Mouse (Mus musculus) heart, embryonic 11.5 days (tissue): ENCODE data around the gene Rph3al. TPM values are rescaled to one million over a fixed set of nuclear protein-coding genes. Genes with fewer than 3 reads are reported as not detected.

ENCODE experiments used
- ATAC-seq: fragments of 200-750 bp; cut with Nextera tagmentation; replicated peaks from 2 replicates; pipeline ENCODE4 v1.8.0; 2017; ENCODE audit warnings: moderate library complexity; ENCODE audit not compliant: insufficient number of reproducible peaks, low FRiP score, low TSS enrichment
- H3K27ac ChIP-seq: fragments of 300-500 bp; sonication (generic); 2 replicates; pipeline ENCODE4 v1.5.1; 2014; ENCODE audit warnings: mild to moderate bottlenecking, low read depth, low read length
- H3K27me3 ChIP-seq: fragments of 300-500 bp; sonication (generic); 2 replicates; pipeline ENCODE4 v1.6.1; 2014; ENCODE audit warnings: mild to moderate bottlenecking, low read length, mixed read lengths; ENCODE audit not compliant: control insufficient read depth, insufficient read depth
- H3K36me3 ChIP-seq: fragments of 300-500 bp; sonication (generic); 2 replicates; pipeline ENCODE4 v1.6.1; 2014; ENCODE audit warnings: mild to moderate bottlenecking, low read length, moderate library complexity, mixed read lengths; ENCODE audit not compliant: control insufficient read depth, insufficient read depth
- H3K4me1 ChIP-seq: fragments of 300-500 bp; sonication (generic); 2 replicates; pipeline ENCODE4 v1.6.1; 2014; ENCODE audit warnings: low read length; ENCODE audit not compliant: control insufficient read depth, insufficient read depth
- H3K4me2 ChIP-seq: fragments of 300-500 bp; sonication (generic); 2 replicates; pipeline ENCODE4 v1.6.1; 2014; ENCODE audit warnings: mild to moderate bottlenecking, moderate library complexity
- H3K4me3 ChIP-seq: fragments of 300-500 bp; sonication (generic); 2 replicates; pipeline ENCODE4 v1.5.1; 2014; ENCODE audit warnings: low read depth, low read length
- H3K9ac ChIP-seq: fragments of 300-500 bp; sonication (generic); 2 replicates; pipeline ENCODE4 v1.6.1; 2014; ENCODE audit warnings: mild to moderate bottlenecking, low read depth, low read length, moderate library complexity
- H3K9me3 ChIP-seq: fragments of 300-500 bp; sonication (generic); replicated peaks from 2 replicates; pipeline ENCODE4 v1.6.1; 2016; ENCODE audit warnings: low read length; ENCODE audit not compliant: control insufficient read depth
- WGBS: fragments of 180-500 bp; shearing (Covaris S2); extraction: QIAGEN DNeasy Blood & Tissue Kit; methylation state at CpG from one replicate; pipeline ENCODE4 v1.1.7; 2014; ENCODE audit not compliant: insufficient replicate concordance; 5-methylcytosine and 5-hydroxymethylcytosine counted together
- polyA plus RNA-seq: library from polyadenylated mRNA; unstranded; fragments of >200 nt; fragmentation: Nextera tagmentation; extraction: Ambion mirVana; gene quantifications from 2 replicates; pipeline ENCODE4 v1.2.1, GENCODE M21; 2014

Gene Rph3al
- polyA plus RNA-seq, 1 experiment from 2014 or later = 4.1 TPM

DNA sequence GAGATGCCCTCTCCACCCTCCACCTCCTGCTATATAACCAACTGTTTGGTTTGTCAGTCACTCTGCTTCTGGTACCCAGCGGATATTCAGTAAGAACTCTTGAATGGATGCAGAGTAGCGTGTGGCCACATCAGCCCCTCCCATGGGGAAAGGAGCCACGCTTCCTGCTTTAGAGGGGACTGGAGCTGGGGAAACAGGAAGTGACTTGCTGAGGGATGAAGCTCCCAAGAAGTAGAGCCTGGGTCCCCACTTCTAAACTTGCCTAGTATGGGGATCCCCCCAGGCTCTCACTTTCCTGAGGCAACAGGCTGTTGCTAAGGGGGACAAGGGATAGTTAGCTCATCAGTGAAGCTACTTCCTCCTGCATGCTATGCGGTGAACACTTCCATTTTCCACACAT lies 30.8 kb downstream of the Rph3al start:
- no peak for ATAC-seq
- Histone ChIP-seq H3K27me3 (peaks cover 4% of the 10 kb centered on the region; the same call in 1 of the 2 replicates), H3K4me2 (no peak overlapping the region), H3K27ac (no peak overlapping the region), H3K4me3 (no peak overlapping the region), H3K9ac (no peak overlapping the region), H3K4me1 (peaks cover 6% of the 10 kb centered on the region; the same call in 1 of the 2 replicates), H3K36me3 (no peaks in the 10 kb centered on the region), H3K9me3 (peaks cover 6% of the 10 kb centered on the region)
- 64% methylated on average over 4 of the region's 4 CpGs for WGBS

DNA sequence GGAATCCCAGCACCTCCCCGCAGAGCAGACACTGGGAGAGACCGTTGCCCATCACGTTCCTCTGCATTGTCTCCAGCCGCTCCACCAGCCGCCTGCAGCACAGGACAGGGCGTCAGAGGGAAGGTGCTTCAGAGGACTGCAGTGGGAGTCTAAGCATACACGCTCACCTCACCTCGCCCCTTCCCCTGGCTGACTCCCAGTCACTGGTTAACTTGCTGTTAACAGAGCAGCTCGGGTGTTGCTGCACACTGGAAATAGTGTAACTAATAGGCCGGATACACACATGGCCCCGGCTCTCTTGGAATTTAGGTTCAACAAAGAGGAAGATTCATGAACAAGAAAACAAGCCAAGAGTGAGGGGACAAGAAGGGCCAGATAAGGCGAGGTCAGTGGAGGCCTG lies 31.7 kb downstream of the Rph3al start:
- Histone ChIP-seq H3K27ac (no peak overlapping the region), H3K4me1 (peaks cover 6% of the 10 kb centered on the region; the same call in 1 of the 2 replicates), H3K4me2 (no peak overlapping the region), H3K9me3 (peaks cover 2% of the 10 kb centered on the region), H3K27me3 (peaks cover 4% of the 10 kb centered on the region; the same call in 1 of the 2 replicates), H3K9ac (no peak overlapping the region), H3K36me3 (no peaks in the 10 kb centered on the region), H3K4me3 (no peak overlapping the region)
- no peak for ATAC-seq
- WGBS = 49% methylated on average over 12 of the region's 12 CpGs

DNA sequence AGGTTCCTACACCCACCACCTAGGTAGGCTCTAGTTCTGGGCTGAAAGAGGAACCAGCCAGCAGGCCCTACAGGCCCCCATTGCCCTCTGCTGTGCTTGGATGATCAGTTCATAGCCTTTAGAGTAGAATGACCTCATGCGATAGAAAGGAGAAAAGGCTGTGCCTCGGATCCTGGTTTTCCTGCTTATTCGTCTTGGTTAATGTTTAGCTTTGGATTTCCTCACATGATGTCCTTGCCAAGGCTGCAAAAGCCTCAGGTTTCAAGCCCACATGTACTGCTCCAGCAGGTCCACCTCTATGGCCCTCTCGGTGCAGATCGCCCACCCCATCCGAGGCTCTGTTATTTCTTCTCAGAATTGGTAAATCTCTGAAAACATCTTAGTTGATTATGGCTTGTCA lies 33.2 kb downstream of the Rph3al start:
- Histone ChIP-seq H3K27me3 (peaks cover 6% of the 10 kb centered on the region), H3K27ac (no peak overlapping the region), H3K4me2 (no peak overlapping the region), H3K9me3 (no peaks in the 10 kb centered on the region; the same call in 1 of the 2 replicates), H3K4me3 (no peak overlapping the region), H3K4me1 (peaks cover 6% of the 10 kb centered on the region; the same call in 1 of the 2 replicates), H3K9ac (no peak overlapping the region), H3K36me3 (no peaks in the 10 kb centered on the region)
- whole genome bisulfite sequencing = 80% methylated on average over 6 of the region's 6 CpGs
- ATAC-seq = no peak

DNA sequence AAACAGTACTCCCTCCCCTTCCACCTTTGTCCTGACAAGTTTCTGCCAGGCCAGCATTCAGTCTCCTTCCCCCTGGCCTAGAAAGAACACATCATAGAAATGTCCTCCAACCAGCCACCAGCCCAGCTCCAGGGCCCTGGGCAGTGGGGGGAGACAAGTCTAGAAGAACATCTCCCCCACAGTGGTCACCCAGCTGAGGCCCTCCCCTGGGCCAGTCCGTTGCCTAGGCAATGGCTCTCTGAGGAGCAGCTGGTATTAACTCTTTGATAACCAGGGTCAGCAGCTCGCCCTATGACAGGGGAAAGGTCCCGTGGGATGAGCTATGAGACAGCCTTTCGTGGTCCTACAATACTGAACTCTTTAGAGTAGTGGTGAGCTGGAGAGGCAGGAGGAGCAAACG lies 33.7 kb downstream of the Rph3al start:
- Histone ChIP-seq H3K4me3 (no peak overlapping the region), H3K9me3 (no peaks in the 10 kb centered on the region; the same call in 1 of the 2 replicates), H3K4me2 (no peak overlapping the region), H3K4me1 (peaks cover 6% of the 10 kb centered on the region; the same call in 1 of the 2 replicates), H3K36me3 (no peaks in the 10 kb centered on the region), H3K9ac (no peak overlapping the region), H3K27ac (no peak overlapping the region), H3K27me3 (peaks cover 6% of the 10 kb centered on the region)
- ATAC-seq = no peak
- 33% methylated on average over 5 of the region's 5 CpGs for WGBS

DNA sequence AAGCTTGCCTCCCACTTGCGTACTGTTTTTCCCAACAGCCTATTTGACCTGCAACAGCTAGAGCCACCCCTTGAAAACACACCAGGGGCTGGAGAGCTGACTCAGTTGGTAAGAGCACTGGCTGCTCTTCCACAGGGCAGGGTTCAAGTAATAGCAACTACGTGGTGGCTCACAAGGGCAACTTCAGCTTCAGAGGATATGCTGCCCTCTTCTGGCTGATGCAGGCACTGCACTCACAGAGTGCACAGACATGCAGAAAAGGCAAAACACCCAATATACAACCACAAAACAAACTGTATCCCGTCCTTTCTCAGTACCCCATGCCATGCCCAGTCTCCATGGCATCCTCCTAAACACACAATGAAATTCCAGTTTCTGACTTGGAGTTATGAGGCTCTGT lies 34.7 kb downstream of the Rph3al start:
- Histone ChIP-seq H3K27ac (no peak overlapping the region), H3K27me3 (peaks cover 2% of the 10 kb centered on the region; the same call in 1 of the 2 replicates), H3K4me3 (no peak overlapping the region), H3K4me2 (no peak overlapping the region), H3K9me3 (no peaks in the 10 kb centered on the region; the same call in 1 of the 2 replicates), H3K9ac (no peak overlapping the region), H3K4me1 (peaks cover 6% of the 10 kb centered on the region; the same call in 1 of the 2 replicates), H3K36me3 (no peaks in the 10 kb centered on the region)
- WGBS = 68% methylated on average over 3 of the region's 3 CpGs
- ATAC-seq = no peak

DNA sequence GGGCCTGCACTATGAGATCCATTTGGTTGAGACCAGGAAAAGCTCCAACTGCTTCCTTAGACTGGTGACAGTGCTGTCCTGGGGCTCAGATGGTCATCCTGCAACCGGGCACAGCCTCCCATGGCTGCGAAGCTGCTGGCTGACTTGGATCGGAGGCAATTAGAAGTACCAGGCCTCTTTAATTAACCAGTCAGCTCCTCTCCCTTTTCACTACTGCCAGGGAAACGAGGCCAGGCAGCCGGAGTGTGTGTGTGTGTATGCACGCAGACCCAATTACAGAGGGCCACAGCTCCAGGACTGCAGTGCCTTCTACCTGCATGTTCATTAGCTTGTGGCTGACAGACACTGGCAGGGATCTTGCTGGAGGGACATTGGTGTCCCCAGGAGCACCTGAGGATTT lies 36.9 kb downstream of the Rph3al start:
- ATAC-seq = no peak
- Histone ChIP-seq H3K27ac (no peak overlapping the region), H3K4me1 (peaks cover 6% of the 10 kb centered on the region; the same call in 1 of the 2 replicates), H3K4me3 (no peak overlapping the region), H3K4me2 (no peak overlapping the region), H3K9ac (no peak overlapping the region), H3K9me3 (no peaks in the 10 kb centered on the region; the same call in 1 of the 2 replicates), H3K27me3 (peaks cover 2% of the 10 kb centered on the region; the same call in 1 of the 2 replicates), H3K36me3 (no peaks in the 10 kb centered on the region)
- 77% methylated on average over 6 of the region's 6 CpGs for WGBS

DNA sequence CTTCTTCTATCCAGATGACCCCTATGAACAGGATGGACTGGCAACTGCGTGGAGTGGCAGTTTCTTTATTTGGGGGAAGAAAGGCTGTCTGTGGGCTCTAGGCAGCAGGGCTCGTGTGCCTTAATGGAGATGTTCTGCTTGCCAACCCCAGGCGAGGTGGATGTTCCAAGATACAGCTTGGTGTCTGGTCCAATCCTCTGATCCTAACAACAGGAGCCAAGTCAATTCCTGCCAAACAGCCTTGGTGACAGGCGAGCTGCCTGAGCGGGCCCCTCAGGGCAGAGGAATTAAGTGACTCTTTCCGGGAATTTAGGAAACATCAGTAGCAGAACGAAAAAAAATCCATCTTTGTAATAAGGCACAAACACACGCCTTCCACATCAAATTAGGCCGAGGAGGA lies 38.6 kb downstream of the Rph3al start:
- peaks cover 3% of the 10 kb centered on the region; the same call in 1 of the 2 replicates for H3K4me1 ChIP-seq
- no peaks in the 10 kb centered on the region for H3K36me3 ChIP-seq
- H3K9me3 ChIP-seq = no peaks in the 10 kb centered on the region; the same call in 1 of the 2 replicates
- H3K27me3 ChIP-seq = peaks cover 2% of the 10 kb centered on the region; the same call in 1 of the 2 replicates
- H3K9ac ChIP-seq = no peak overlapping the region
- H3K4me2 ChIP-seq = no peak overlapping the region
- ATAC-seq = no peak
- no peak overlapping the region for H3K27ac ChIP-seq
- 71% methylated on average over 9 of the region's 9 CpGs for WGBS
- no peak overlapping the region for H3K4me3 ChIP-seq

DNA sequence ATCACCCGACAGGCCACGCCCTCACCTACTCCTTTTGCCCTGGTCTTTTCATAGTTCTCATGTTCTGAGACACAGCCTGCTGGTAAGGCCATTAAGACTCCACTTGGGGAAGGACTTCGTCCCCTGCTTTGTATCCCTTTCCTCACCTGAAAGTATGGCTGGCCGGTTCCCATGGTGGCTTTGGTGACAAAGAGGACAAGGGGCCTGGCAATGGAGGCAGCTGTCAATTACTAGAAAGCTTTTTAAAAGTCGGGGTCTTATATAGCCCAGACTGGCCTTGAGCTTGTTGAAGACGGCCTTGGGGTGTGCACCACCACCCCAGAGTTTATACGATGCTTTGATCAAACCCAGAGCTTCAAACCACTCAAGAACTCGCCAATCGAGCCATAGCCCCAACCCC lies 39.7 kb downstream of the Rph3al start:
- ATAC-seq = no peak
- no peak overlapping the region for H3K27ac ChIP-seq
- H3K4me1 ChIP-seq = no peaks in the 10 kb centered on the region
- no peak overlapping the region for H3K9ac ChIP-seq
- WGBS = 84% methylated on average over 9 of the region's 9 CpGs
- no peaks in the 10 kb centered on the region; the same call in 1 of the 2 replicates for H3K9me3 ChIP-seq
- H3K36me3 ChIP-seq = no peaks in the 10 kb centered on the region
- no peak overlapping the region for H3K4me3 ChIP-seq
- peaks cover 2% of the 10 kb centered on the region; the same call in 1 of the 2 replicates for H3K27me3 ChIP-seq
- no peak overlapping the region for H3K4me2 ChIP-seq

DNA sequence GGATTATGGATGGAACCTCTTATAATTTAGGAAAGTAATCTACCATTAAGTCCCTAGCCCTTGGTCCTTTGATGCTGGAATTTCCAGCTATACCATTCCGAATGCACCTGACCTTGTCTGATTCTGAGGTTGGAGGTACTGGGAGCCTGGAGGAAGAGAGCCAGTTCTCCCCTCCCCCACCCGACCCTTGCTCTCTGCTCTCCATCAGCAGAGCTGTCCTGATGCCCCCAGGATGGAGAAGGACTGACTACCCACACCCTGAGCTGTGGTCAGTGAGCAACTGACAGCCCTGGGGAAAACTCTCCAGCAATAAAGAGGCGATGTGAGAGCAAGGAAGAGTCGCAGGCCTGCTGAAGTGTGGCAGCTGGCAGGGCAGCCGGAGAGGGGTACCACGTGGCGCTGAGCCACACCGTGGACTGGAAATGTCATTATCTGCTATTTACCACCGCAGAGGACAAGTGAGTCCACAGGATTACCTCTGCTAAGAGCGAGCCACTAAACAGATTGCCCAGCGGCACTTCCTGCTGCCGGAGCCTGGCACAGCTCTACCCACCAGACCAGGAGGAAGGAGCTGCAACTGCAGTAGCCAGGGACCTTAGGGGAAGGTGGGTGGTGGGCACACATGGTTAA lies 43.3 kb downstream of the Rph3al start:
- no peaks in the 10 kb centered on the region for H3K36me3 ChIP-seq
- WGBS = 66% methylated on average over 12 of the region's 12 CpGs
- no peak overlapping the region for H3K4me3 ChIP-seq
- H3K9me3 ChIP-seq = no peaks in the 10 kb centered on the region
- no peaks in the 10 kb centered on the region for H3K4me1 ChIP-seq
- ATAC-seq = no peak
- H3K27me3 ChIP-seq = no peaks in the 10 kb centered on the region; the same call in 1 of the 2 replicates
- H3K27ac ChIP-seq = no peak overlapping the region
- no peak overlapping the region for H3K4me2 ChIP-seq
- H3K9ac ChIP-seq = no peak overlapping the region
